Mouse (Mus musculus) 3T3-L1 (cell line): ENCODE results near the gene Treml2.
"Not testable (repeated sequence)": the region's sequence is repeated elsewhere in the genome, so short reads cannot be mapped to it uniquely, and the experiment has no call there.

Source experiments
- DNase-seq: peaks from one replicate; pipeline ENCODE4 v3.0.0-alpha.2; 2015; ENCODE audit warnings: low read depth, low spot score

Gene Treml2

GRCm38 (mm10) chr17:48347287-48347686 lies 48.0 kb downstream of the Treml2 start:
- DNase-seq: no peak

GRCm38 (mm10) chr17:48350681-48351193 lies 51.4 kb downstream of the Treml2 start:
- DNase-seq: no peak

DNA sequence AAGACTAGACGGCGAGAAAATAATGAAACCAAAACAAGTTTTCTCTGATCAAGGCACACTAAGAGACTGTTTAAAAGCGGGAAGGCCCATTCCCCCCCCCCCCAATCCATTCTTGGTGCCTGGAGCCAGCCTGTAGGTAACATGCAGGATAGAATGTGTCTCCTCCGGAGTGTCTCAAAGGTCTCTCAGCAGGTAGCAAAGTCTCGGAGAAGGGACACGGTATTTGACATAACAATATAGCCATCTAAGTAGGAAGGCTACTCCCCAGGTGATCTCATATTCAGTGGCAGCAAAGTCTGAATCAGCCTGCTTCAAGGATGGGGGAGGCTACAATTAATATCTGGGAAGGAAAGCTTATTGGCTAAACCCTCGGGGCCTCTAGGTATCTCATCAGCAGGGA lies 53.7 kb downstream of the Treml2 start:
- not testable (repeated sequence) for DNase-seq

- DNase-seq: peak; percentile 98
Observed at GRCm38 (mm10) chr17:48355822-48356221, 56.5 kb downstream of the Treml2 start.

GRCm38 (mm10) chr17:48357892-48358291 lies 58.6 kb downstream of the Treml2 start:
- DNase-seq: no peak

GRCm38 (mm10) chr17:48359616-48360015 lies 60.3 kb downstream of the Treml2 start, which contains the start of gene Treml1:
Gene Treml1, plus strand, starts transcription at chr17:48359916.
- peak; percentile 27 for DNase-seq

DNA sequence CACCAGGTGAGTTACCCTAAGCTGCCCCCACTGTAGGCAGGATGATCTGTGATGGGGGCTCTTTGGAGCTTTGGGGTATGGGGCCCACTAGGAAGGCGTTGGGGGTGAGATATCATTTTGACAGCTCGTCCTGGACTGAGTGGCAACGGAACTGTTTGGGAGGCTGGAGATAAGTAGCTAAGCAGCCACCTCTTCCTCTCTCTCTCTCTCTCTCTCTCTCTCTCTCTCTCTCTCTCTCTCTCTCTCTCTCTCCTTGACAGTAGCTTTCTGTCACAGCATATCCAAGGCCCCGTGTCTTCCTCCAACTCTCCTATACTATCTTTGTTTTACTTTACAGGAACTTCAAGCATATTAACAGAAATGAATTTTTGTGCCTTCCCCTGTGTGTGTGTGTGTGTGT lies 61.2 kb downstream of the Treml2 start:
- DNase-seq: no peak
